Mouse (Mus musculus) liver, embryonic 16.5 days (tissue): Measurements from ENCODE around the gene Atat1. TPM values are rescaled to one million over a fixed set of nuclear protein-coding genes. Genes with fewer than 3 reads are reported as not detected.

ENCODE experiments used
- ATAC-seq: fragments of 200-750 bp; cut with Nextera tagmentation; 2 replicates; pipeline ENCODE4 v1.8.0; 2017; ENCODE audit warnings: low read depth, mild to moderate bottlenecking, moderate number of reproducible peaks, moderate library complexity
- H3K27ac ChIP-seq: fragments of 300-500 bp; sonication (generic); 2 replicates; pipeline ENCODE4 v1.5.1; 2014; ENCODE audit warnings: mild to moderate bottlenecking, low read length
- H3K27me3 ChIP-seq: fragments of 300-500 bp; sonication (generic); 2 replicates; pipeline ENCODE4 v1.6.1; 2014; ENCODE audit warnings: low read depth, low read length, mixed read lengths; ENCODE audit not compliant: control insufficient read depth, insufficient read depth
- H3K36me3 ChIP-seq: fragments of 300-500 bp; sonication (generic); 2 replicates; pipeline ENCODE4 v1.6.1; 2014; ENCODE audit warnings: mild to moderate bottlenecking; ENCODE audit not compliant: control insufficient read depth, insufficient read depth
- H3K4me1 ChIP-seq: fragments of 300-500 bp; sonication (generic); 2 replicates; pipeline ENCODE4 v1.6.1; 2014; ENCODE audit warnings: low read depth, low read length, mixed read lengths; ENCODE audit not compliant: control insufficient read depth
- H3K4me2 ChIP-seq: fragments of 300-500 bp; sonication (generic); 2 replicates; pipeline ENCODE4 v1.6.1; 2014; ENCODE audit warnings: low read depth, low read length, mixed read lengths
- H3K4me3 ChIP-seq: fragments of 300-500 bp; sonication (generic); 2 replicates; pipeline ENCODE4 v1.5.1; 2014; ENCODE audit warnings: low read depth, mild to moderate bottlenecking, low read length
- H3K9ac ChIP-seq: fragments of 300-500 bp; sonication (generic); 2 replicates; pipeline ENCODE4 v1.6.1; 2014; ENCODE audit warnings: low read depth, low read length
- H3K9me3 ChIP-seq: fragments of 300-500 bp; sonication (generic); replicated peaks from 2 replicates; pipeline ENCODE4 v1.6.1; 2016; ENCODE audit warnings: low read length; ENCODE audit not compliant: control insufficient read depth
- WGBS: fragments of 180-500 bp; shearing (Covaris S2); extraction: QIAGEN DNeasy Blood & Tissue Kit; methylation state at CpG from one replicate; pipeline ENCODE4 v1.1.7; 2014; ENCODE audit not compliant: insufficient replicate concordance; 5-methylcytosine and 5-hydroxymethylcytosine counted together
- polyA plus RNA-seq: library from polyadenylated mRNA; unstranded; fragments of >200 nt; fragmentation: Nextera tagmentation; extraction: Ambion mirVana; gene quantifications from 2 replicates; pipeline ENCODE4 v1.2.1, GENCODE M21; 2015

Atat1 gene
- polyA plus RNA-seq, 1 experiment from 2014 or later: 7.4 TPM

DNA sequence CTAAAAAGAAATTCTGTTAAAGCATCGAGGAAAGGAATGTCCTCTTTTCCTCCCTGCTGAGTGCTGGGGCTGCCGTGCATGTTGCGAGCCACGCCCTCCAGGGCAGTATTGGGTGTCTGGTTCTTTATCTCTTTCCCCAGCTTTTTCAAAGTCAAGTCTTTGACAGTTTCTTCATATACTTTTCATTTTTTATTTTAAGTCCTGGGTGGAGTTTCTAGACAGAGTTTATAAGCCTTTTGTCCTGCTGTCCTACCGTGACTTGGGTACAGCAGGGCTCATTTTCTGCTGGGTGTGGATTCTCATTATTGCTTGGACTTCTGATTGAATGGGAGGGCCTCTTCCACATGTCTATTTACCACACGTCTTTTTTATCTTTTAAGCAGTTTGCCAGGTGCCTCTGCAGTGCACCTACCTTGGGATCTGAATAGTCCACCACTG is 10.0 kb upstream of the Atat1 start:
- H3K9me3 ChIP-seq: no peaks in the 10 kb centered on the region
- H3K9ac ChIP-seq: peak overlapping the region; percentile 72
- no peaks in the 10 kb centered on the region for H3K27me3 ChIP-seq
- peak overlapping the region; percentile 97 for H3K27ac ChIP-seq
- H3K4me1 ChIP-seq: peaks cover 45% of the 10 kb centered on the region
- WGBS: 12% methylated on average over 6 of the region's 6 CpGs
- peak overlapping the region; percentile 93 for H3K4me2 ChIP-seq
- no peak for ATAC-seq
- H3K4me3 ChIP-seq: peak overlapping the region; percentile 89
- peaks cover 27% of the 10 kb centered on the region for H3K36me3 ChIP-seq

GRCm38 (mm10) chr17:35919060-35919715 is 9.3 kb upstream of the Atat1 start:
- ATAC-seq: peak; percentile 28
- H3K4me3 ChIP-seq: peak overlapping the region; percentile 89
- H3K27ac ChIP-seq: peak overlapping the region; percentile 97
- no peaks in the 10 kb centered on the region for H3K27me3 ChIP-seq
- peaks cover 42% of the 10 kb centered on the region for H3K4me1 ChIP-seq
- WGBS: 7% methylated on average over 7 of the region's 7 CpGs
- H3K9me3 ChIP-seq: no peaks in the 10 kb centered on the region
- H3K36me3 ChIP-seq: peaks cover 23% of the 10 kb centered on the region
- H3K9ac ChIP-seq: peak overlapping the region; percentile 72
- peak overlapping the region; percentile 93 for H3K4me2 ChIP-seq

DNA sequence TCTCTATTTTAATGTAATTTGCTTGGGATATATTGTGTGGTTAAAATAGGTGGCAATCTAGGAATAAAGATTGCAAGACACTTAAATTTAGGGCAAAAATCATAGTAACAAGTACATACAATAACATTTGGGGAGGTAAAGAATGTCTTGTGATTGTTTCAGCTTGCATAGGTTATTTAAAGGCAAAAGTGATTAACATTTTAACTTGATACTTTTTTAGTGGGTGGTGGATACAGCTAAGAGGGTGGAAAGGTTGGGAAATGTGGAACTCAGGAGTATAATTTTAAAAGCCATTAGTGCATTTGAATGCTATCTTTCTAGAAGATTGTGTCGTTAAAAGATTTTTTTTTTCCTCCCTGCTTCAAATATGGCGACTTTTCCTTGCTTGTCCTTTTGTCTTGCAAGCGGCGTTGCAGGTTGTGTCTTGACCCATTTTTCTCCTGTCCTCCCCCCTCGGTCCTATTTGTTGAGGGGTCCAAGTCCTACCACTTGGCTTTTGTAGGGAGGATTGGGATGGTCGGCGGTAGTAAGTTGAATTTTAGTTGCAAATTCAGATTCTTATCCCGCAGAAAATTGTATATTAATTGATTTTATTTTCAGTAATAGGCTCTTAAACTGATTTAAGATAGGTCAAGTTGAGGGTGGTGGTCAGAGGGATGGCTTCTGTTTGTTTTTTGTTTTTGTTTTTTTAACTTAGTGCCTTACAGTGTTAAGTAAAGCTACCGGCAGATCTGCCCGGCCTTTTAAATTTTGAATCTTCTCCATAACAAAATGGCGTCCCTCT is 8.6 kb upstream of the Atat1 start:
- H3K36me3 ChIP-seq: peaks cover 18% of the 10 kb centered on the region
- H3K27ac ChIP-seq: peak overlapping the region; percentile 95
- peak overlapping the region; percentile 93 for H3K4me2 ChIP-seq
- WGBS: under 1% methylated on average over 11 of the region's 11 CpGs
- peaks cover 42% of the 10 kb centered on the region for H3K4me1 ChIP-seq
- no peaks in the 10 kb centered on the region for H3K9me3 ChIP-seq
- ATAC-seq: no peak
- H3K4me3 ChIP-seq: peak overlapping the region; percentile 89
- no peaks in the 10 kb centered on the region for H3K27me3 ChIP-seq
- H3K9ac ChIP-seq: peak overlapping the region; percentile 85

- peak overlapping the region; percentile 89 for H3K4me3 ChIP-seq
- H3K27me3 ChIP-seq: no peaks in the 10 kb centered on the region
- H3K9ac ChIP-seq: peak overlapping the region; percentile 85
- peak overlapping the region; percentile 95 for H3K27ac ChIP-seq
- no peak for ATAC-seq
- H3K4me1 ChIP-seq: peaks cover 44% of the 10 kb centered on the region
- no peaks in the 10 kb centered on the region for H3K9me3 ChIP-seq
- peak overlapping the region; percentile 93 for H3K4me2 ChIP-seq
- H3K36me3 ChIP-seq: peaks cover 16% of the 10 kb centered on the region
- under 1% methylated on average over 13 of the region's 13 CpGs for WGBS
Observed at GRCm38 (mm10) chr17:35917463-35918251, 7.8 kb upstream of the Atat1 start.

DNA sequence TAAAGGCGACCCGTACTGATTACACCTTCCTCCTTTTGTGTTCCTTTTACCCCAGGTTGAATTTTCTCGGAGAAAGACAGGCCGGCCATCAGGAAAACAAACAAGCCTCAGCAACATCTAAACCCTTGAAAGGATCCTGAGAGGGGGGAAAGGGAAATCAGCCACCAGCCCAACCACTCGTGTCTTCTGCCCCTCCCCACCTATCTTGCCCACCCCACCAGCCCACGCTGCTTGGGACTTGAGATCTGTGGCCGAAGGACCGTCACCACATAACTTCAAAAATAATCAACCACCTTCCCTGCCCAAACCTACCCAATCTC is 7.2 kb upstream of the Atat1 start:
- H3K4me3 ChIP-seq: peak overlapping the region; percentile 89
- H3K9ac ChIP-seq: peak overlapping the region; percentile 85
- under 1% methylated on average over 8 of the region's 8 CpGs for WGBS
- H3K36me3 ChIP-seq: peaks cover 19% of the 10 kb centered on the region
- H3K27me3 ChIP-seq: no peaks in the 10 kb centered on the region
- no peaks in the 10 kb centered on the region for H3K9me3 ChIP-seq
- peak overlapping the region; percentile 95 for H3K27ac ChIP-seq
- ATAC-seq: no peak
- peaks cover 43% of the 10 kb centered on the region for H3K4me1 ChIP-seq
- H3K4me2 ChIP-seq: peak overlapping the region; percentile 93

DNA sequence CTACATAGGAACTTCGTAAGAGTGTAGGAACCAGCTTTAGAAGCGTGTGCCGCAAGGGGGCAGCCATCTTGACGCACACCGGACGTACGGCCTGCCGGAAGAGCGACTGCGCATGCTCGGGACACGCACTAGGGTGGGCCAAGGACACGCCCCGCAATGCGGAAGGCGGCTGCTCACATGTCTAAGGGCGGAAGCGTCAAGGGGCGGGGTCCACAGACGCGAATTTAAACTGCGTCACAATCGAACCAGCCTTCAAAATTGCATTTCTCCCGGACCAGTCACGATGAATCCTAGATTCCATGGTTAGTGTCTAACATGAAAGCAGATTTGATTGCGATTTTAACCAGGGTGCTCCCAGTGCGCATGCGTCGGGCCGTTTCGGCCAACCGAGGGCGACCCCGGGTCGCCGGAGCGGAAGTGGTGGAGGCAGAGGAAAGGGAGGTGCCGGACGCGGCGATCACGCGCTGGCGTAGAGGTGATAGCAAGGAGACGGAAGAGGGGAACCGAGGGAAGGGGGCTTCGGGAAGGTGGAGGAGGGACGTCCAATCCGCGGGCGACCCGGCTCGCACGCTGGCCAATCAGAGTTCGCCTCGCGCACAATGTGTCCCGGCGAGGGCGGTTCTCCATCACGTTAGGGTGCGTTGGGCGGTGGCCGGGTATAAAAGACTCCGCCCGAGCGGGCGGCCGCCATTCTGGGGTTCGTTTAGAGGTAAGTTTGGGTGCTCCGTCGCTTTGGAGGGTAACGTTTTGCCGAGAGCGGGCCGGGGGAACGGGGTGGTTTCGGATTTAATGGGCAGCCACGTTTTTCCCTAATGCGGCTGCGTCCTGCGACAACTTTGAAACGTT is 6.6 kb upstream of the Atat1 start, which contains the start of the genes Mrps18b and Ppp1r10:
Gene Mrps18b (minus strand): TSS at position 93 of the 846 bp plus-strand sequence.
Gene Ppp1r10 (plus strand): TSS at position 138 of the 846 bp plus-strand sequence.
- peaks cover 39% of the 10 kb centered on the region for H3K4me1 ChIP-seq
- under 1% methylated on average over 83 of the region's 83 CpGs for WGBS
- ATAC-seq: peak; percentile 87

DNA sequence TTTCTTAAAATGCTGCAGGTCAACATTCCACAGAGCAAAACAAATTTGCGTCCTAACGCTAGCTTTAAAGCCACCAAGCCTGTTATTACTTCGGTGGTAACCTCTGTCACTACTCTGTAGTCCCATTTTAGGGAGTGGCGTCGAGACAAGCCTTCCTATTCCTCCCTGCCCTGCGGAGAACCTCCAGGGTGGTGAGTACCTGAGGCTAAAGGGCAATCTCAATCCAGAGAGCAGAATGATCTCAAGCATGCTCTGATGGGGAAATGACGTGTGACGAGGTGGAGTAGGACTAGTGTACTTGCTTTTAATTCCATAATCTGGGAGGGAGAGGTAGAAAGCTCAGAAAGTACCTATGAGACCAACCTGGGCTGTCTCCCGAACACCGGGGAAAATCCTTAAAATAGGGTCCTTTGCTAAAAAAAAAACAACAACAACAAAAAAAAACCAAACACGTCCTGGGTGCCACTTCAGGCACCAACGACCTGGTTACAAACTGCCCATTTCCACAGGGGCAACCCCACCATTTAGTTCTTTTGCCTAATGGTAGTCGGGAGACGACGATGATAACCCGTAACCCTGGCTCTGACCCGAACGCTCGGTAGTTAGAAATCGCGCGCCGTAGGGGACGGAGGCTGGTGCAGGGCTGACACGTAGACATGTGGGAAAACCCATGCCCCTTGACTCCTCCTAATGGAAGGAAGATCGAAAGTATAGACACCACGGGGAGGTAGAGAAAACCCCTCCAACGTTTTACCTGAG is 5.8 kb upstream of the Atat1 start:
- no peaks in the 10 kb centered on the region for H3K27me3 ChIP-seq
- WGBS: 1% methylated on average over 28 of the region's 28 CpGs
- peak overlapping the region; percentile 71 for H3K4me2 ChIP-seq
- H3K4me3 ChIP-seq: peak overlapping the region; percentile 89
- peak overlapping the region; percentile 76 for H3K9ac ChIP-seq
- H3K4me1 ChIP-seq: peaks cover 32% of the 10 kb centered on the region
- H3K36me3 ChIP-seq: peaks cover 24% of the 10 kb centered on the region
- ATAC-seq: peak; percentile 1
- no peaks in the 10 kb centered on the region for H3K9me3 ChIP-seq
- peak overlapping the region; percentile 95 for H3K27ac ChIP-seq

More for the DNA sequence above, 6.6 kb upstream of the Atat1 start, which contains the start of the genes Mrps18b and Ppp1r10:
- peak within 1 kb of the TSS; percentile 93 for H3K4me2 ChIP-seq
- H3K9ac ChIP-seq: peak within 1 kb of the TSS; percentile 85
- H3K27ac ChIP-seq: peak within 1 kb of the TSS; percentile 95
- H3K27me3 ChIP-seq: no peaks in the 10 kb centered on the region
- H3K36me3 ChIP-seq: peaks cover 19% of the 10 kb centered on the region
- peak within 1 kb of the TSS; percentile 89 for H3K4me3 ChIP-seq
- no peaks in the 10 kb centered on the region for H3K9me3 ChIP-seq
